22 mouse cellular contexts compared by ENCODE assay signal in the genomic region with DNA sequence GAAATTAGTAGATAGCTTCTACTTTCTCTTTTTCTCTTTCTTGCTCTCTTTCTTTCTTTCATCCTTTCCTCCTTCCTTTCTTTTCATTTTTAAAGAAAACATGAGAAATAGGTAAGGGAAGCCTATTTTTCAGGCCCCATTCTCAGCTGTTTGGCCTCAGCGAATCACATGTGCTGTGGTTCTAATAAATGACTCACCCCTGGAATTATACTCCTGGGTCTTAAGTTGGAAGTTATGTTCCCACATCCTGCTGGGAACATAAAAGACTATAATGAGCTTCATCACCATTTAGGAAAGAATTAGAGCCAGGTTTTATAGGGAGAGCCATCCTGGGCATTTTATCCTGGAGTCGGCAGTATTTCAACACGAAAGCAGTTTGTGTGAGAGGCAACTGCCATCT. TPM values are rescaled to one million over a fixed set of nuclear protein-coding genes. Genes with fewer than 3 reads are reported as not detected.
A peak's percentile ranks its signal among the peaks of the same experiment; 100 is the strongest.
DNase-seq lines count a peak whose midpoint lies in the region; ATAC-seq lines count a peak whose summit lies in the region.
"Had no signal": no experiment of that assay in that cellular context is flagged by ENCODE, and none has a peak within 500 bp of the region (broad histone marks: within the 10 kb centered on the region; RNA-seq: fewer than 3 reads in every experiment).

No protein-coding gene starts in this region.

- no peak for ATAC-seq in intestine, embryonic 16.5 days
- ATAC-seq: CD4-positive, CD25-positive, alpha-beta regulatory T cell, adult 4 months; forebrain, embryonic 15.5 days; Patski had no signal

- no peaks in the 10 kb centered on the region for H3K4me1 ChIP-seq in intestine, embryonic 16.5 days (ENCODE audit: control insufficient read depth, insufficient read depth, low read length)
- H3K4me1 ChIP-seq: embryonic facial prominence, embryonic 10.5 days; forebrain, embryonic 15.5 days; heart, embryonic 12.5 days; hindbrain, embryonic 10.5 days had no signal

- H3K9ac ChIP-seq in intestine, embryonic 16.5 days (ENCODE audit: low read depth, low read length) = no peak overlapping the region
- H3K9ac ChIP-seq: forebrain, embryonic 15.5 days; heart, embryonic 12.5 days; hindbrain, embryonic 14.5 days had no signal

- DNase-seq in 3134 (ENCODE audit: extremely low read depth, insufficient read length, low spot score) = peak; percentile 49
- DNase-seq in Muller cell, postnatal 12 days (ENCODE audit: inconsistent ontology term) = peak; percentile 61
- peak; percentile 39 for DNase-seq in forelimb bud, embryonic 11.5 days (ENCODE audit: low read depth, low spot score)
- peak; percentile 25 for DNase-seq in skeletal muscle tissue, adult 2 months (ENCODE audit: low read depth, low spot score)
- DNase-seq in right cerebral cortex, postnatal 10 days (ENCODE audit: low spot score in 2 of 2) = no peak
- DNase-seq in retina, embryonic 14.5 days (ENCODE audit: low spot score) = no peak
- DNase-seq: adrenal gland, adult 2 months; adrenal gland, postnatal 25 days; cerebellum, adult 18-20 months; cerebellum, adult 9-11 months; cerebellum, postnatal 36 days; gastrocnemius, postnatal 10 days had no signal

- H3K4me3 ChIP-seq in intestine, embryonic 16.5 days (ENCODE audit: low read length) = no peak overlapping the region
- H3K4me3 ChIP-seq: embryonic facial prominence, embryonic 10.5 days; erythroblast, embryonic 14.5 days; forebrain, embryonic 15.5 days; heart, embryonic 12.5 days; hindbrain, embryonic 10.5 days had no signal

- no peaks in the 10 kb centered on the region for H3K36me3 ChIP-seq in intestine, embryonic 16.5 days (ENCODE audit: control insufficient read depth, insufficient read depth, low read length)
- H3K36me3 ChIP-seq: embryonic facial prominence, embryonic 10.5 days; forebrain, embryonic 15.5 days; G1E; heart, embryonic 12.5 days; hindbrain, embryonic 10.5 days had no signal

- no peaks in the 10 kb centered on the region for H3K27me3 ChIP-seq in intestine, embryonic 16.5 days (replicated peaks; ENCODE audit: control insufficient read depth, insufficient read depth, low read length)
- H3K27me3 ChIP-seq: forebrain, embryonic 15.5 days; heart, embryonic 12.5 days had no signal

- no peaks in the 10 kb centered on the region for H3K9me3 ChIP-seq in intestine, embryonic 16.5 days (ENCODE audit: control insufficient read depth, low read length)
- H3K9me3 ChIP-seq: embryonic facial prominence, embryonic 10.5 days; forebrain, embryonic 15.5 days; heart, embryonic 12.5 days; hindbrain, embryonic 10.5 days had no signal

- H3K27ac ChIP-seq in intestine, embryonic 16.5 days (ENCODE audit: low read length) = no peak overlapping the region
- H3K27ac ChIP-seq: embryonic facial prominence, embryonic 10.5 days; forebrain, embryonic 15.5 days; hindbrain, embryonic 10.5 days; hindbrain, embryonic 14.5 days had no signal

- H3K4me2 ChIP-seq in intestine, embryonic 16.5 days (ENCODE audit: low read depth, low read length) = no peak overlapping the region
- H3K4me2 ChIP-seq: forebrain, embryonic 15.5 days; heart, embryonic 12.5 days; hindbrain, embryonic 14.5 days had no signal

- WGBS in intestine, embryonic 16.5 days = 92% methylated on average over 3 of the region's 3 CpGs

RNA-seq across cellular contexts. Expression of a gene that starts 12.9 kb away (rescaled TPM):
- 11.3 and 11.5 TPM in 2 replicates for polyA plus RNA-seq in intestine, embryonic 16.5 days (2015; fragmentation: Nextera tagmentation; extraction: Ambion mirVana)
- polyA plus RNA-seq: erythroblast, embryonic 14.5 days; G1E had no signal

Comparison
In these comparisons a context has a peak if more than half of its experiments do, and no peak if none do; other contexts are left out.
1. DNase-seq: peak in 3134 (single experiment), Muller cell, postnatal 12 days (single experiment), forelimb bud, embryonic 11.5 days (single experiment) and skeletal muscle tissue, adult 2 months (single experiment); none in right cerebral cortex, postnatal 10 days (0 of 2) and retina, embryonic 14.5 days (single experiment).